Mouse (Mus musculus) left cerebral cortex, postnatal 25 days (tissue): ENCODE data around the gene Mum1. TPM values are rescaled to one million over a fixed set of nuclear protein-coding genes. Genes with fewer than 3 reads are reported as not detected.
A peak's percentile ranks its signal among the peaks of the same experiment; 100 is the strongest.
"Not testable (repeated sequence)": the region's sequence is repeated elsewhere in the genome, so short reads cannot be mapped to it uniquely, and the experiment has no call there.

ENCODE experiments used
- DNase-seq, 2 experiments: peaks; one replicate each; pipeline ENCODE4 v3.0.0; 2022; ENCODE audit warnings: low spot score in 2 of 2, mixed read lengths in 1 of 2
- intact Hi-C: fragments of 180-260 bp; cut with DNase I; formaldehyde crosslinking; loops from one replicate; pipeline ENCODE4 v1.15.1; 2025
- total RNA-seq, 2 experiments: library from RNA; stranded (reverse); gene quantifications; 2 replicates each; pipeline ENCODE4 v1.2.3; 2021

The Mum1 gene
- total RNA-seq, 2 experiments from 2014 or later: 40.9 to 41.2 TPM

DNA sequence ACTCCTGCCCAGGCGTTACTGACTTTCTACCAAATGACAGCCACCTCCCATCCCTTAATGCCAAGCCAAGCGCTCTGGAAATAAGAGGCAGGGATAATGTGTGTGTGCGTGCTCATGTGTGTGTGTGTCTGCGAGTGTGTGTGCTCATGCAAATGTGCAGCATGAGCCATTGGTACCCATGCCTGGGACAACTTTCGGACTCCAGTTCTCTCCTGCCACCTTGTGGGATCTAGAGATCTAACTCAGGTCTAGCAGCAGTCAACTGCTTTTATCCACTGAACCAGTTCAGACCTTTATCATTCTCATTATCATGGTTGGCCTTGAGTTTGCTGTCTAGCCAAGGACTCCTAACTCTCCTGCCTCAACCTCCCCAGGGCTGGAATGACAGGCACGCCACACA is 21.6 kb downstream of the Mum1 start:
- peak in 1 of 2 experiments; percentile 67 for DNase-seq
- intact Hi-C loops: no loop called here

DNA sequence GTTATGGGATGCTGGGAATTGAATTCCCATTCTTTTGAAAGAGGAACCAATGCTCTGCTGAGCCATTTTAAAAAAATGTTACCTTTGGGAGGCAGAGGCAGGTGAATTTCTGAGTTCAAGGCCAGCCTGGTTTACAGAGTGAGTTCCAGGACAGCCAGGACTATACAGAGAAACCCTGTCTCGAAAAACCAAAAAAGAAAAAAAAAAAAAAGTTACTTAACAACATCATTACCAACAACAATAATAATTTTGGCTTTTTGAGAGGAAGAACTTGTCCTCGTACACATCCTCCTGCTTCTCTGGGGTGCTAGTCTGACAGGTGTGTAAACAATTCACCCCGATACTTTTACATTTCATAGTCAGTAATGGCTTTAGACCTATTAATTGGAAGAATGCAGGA is 22.2 kb downstream of the Mum1 start:
- DNase-seq, intact Hi-C loops: not testable (repeated sequence)

DNA sequence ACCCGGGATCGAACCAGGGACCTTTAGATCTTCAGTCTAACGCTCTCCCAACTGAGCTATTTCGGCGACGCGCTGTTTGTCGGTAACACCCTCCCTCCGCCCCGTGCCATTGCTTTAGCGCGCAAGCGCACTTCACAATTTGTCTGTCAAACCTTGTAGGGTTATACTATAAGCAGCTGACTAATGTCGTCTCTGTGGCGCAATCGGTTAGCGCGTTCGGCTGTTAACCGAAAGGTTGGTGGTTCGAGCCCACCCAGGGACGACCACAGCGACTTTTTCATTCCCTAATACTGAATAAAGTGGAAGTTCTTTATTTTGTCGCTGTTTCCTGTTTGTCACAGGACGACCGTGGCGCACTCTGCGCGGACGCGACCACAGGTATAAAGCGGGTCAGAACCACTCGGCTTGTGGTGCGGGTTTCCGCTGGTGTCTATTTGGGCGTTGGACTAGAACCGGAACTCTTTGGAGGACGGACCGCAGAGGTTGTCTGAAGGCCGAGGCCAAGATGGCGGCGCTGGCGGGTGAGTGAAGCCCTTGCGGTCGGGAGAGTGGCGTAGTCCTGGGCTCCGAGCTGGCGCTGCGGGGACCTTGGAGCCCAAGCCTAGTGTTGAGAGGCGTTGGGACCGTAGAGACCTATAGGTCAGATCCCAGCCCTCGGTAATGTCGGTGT is 22.9 kb downstream of the Mum1 start, which contains the start of gene Ndufs7:
TSS of gene Ndufs7 (plus strand) at position 151 of the 670 bp plus-strand sequence.
- intact Hi-C loops: loop anchor here (1.0 kb wide), 1 partner anchor 11 kb away; no protein-coding TSS in a partner anchor
- peak; percentile 97 to 98 for DNase-seq

DNA sequence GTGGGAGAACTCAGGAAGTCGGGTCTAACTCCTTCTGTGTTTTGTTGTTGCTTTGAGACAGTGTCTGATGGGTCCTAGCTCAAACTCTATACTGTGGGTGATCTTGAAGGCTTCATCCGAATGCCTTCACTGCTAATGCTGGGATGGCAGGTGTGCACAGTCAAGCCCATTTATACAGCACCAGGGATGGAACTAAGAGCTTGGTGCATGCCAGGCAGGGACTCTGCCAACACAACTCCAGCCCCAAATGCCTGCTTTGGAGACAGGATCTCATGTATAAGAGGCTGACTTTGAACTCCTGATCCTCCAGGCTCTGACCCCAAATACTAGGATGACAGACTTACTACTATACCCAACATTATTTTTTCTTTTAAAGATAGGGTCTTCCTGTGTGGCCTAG is 23.8 kb downstream of the Mum1 start:
- intact Hi-C loops: no loop called here
- DNase-seq: no peak

DNA sequence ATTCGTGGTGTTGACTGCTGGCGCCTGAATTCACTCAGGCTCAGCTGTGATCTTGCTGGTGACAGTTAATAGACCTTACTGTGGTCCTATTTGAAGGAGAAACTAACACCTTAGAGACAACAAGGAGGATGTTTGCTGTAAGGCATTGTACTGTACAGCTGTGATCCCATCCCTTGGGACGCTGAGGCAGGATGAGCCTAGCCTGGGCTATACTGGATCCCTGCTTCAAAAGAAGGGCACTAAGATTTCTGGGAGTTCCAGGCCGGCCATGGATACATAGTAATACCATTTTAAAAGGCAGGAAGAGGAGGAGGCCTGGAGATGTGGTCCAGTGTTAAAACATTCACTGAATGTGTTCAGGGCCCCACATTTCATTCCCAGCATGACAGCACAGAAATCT is 24.3 kb downstream of the Mum1 start:
- intact Hi-C loops: no loop called here
- DNase-seq: no peak

DNA sequence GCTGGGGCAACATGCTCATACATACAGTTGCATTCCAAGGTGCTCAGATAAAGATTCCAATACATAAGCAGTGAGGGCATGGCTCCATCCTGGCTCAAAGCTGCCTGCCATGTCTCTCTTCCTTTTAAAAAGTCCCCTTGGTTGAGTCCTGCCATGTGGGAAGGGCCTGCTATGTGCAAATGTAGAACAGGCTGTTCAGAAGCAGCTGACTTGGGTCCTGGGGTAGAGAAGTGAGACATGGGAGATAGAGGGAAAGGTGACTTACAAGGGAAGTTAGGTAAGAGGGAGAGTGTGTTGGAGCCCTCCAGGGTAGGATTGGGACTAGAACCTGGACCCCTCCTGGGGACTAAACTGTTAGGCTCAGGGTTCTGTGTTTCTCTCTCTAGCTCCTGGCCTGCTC is 25.8 kb downstream of the Mum1 start:
- intact Hi-C loops: no loop called here
- no peak for DNase-seq

DNA sequence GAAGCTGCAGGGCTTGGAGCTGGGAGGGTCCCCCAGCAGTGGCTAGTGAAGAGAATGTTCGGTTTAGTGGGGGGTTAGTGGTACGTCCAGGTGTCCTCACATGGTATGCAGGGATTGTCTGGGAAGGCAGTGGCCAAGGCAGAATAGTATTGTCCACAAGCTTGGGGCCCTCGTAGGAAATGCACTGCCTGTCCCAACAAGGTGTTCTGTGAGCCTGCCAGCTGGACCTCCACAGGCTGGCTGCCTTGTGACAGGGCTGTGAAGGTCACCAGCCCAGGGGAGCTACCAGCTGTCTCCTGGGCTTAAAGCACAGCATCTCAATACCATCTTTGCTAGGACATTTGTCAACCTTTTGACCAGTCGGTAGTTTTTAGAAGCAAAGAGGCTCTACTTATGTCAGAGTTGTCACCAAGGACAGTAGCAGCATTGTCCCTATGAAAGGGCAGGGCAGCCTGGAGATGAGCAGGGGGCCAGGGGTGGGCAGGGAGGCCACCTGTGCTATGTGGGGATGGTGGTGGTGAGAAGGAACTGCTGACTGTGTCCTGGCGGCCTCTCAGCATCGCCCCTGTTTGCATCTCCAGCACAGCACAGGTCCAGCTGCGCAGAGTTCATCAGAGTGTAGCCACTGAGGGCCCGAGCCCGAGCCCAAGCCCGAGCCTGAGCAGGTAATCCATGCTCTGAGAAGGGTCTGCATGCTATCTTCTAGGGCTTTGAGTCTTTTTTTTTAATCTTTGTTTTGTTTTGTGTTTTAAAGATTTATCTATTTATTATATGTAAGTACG is 26.4 kb downstream of the Mum1 start:
- intact Hi-C loops: no loop called here
- DNase-seq: no peak

DNA sequence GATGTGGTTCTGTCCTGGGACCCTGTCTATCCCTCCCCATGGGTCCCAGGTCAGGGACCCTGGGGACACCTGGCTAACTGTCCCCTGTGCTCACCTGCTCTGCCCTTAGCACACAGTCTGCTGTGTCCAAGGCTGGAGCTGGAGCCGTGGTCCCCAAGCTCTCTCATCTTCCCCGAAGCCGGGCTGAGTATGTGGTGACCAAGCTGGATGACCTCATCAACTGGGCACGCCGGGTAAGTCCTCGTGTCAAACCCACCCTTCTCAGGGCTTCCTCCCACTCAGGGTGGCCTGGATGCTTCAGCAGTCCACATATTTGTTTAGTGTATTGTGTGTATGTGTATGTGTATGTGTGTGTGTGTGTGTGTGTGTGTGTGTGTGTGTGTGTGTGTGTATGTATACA is 27.3 kb downstream of the Mum1 start:
- no peak for DNase-seq
- intact Hi-C loops: no loop called here

DNA sequence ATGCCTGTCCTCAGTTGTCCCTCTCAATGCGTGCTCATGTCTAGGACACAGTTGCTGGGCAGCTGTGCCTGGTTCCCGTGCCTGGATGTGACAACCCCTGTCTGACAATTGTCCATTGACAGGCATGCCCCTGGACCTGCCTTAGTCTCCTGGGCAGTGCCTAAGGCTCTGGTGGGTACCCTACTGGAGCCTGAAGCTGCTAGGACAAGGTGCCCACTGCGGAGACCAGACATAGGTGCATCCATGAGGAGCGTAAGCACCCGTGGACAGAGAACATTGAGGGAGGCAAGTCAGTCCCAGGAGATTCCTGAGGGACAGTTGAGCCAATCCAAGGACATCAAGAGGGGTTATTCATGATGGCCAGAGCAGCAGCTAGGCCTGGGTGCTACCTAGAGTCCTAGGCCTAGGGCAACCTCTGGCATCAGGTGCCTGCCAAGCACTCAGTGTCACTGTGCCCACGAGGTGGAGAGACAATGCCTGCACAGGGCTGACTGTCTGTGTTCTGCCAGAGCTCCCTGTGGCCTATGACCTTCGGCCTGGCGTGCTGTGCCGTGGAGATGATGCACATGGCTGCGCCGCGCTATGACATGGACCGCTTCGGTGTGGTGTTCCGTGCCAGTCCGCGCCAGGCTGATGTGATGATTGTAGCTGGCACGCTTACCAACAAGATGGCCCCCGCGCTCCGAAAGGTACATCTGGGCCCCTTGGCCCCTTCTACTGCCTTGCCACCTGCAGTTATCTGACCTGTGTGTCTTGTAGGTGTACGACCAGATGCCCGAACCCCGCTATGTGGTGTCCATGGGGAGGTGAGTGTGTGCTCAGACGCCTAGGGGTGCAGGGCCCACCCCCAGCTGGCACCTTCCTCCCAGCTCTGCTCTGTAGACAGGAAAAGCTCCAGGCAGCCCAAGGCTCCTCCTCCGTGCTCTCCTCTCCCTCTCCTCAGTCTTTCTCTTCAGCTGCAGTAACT is 28.4 kb downstream of the Mum1 start:
- no peak for DNase-seq
- intact Hi-C loops: no loop called here

DNA sequence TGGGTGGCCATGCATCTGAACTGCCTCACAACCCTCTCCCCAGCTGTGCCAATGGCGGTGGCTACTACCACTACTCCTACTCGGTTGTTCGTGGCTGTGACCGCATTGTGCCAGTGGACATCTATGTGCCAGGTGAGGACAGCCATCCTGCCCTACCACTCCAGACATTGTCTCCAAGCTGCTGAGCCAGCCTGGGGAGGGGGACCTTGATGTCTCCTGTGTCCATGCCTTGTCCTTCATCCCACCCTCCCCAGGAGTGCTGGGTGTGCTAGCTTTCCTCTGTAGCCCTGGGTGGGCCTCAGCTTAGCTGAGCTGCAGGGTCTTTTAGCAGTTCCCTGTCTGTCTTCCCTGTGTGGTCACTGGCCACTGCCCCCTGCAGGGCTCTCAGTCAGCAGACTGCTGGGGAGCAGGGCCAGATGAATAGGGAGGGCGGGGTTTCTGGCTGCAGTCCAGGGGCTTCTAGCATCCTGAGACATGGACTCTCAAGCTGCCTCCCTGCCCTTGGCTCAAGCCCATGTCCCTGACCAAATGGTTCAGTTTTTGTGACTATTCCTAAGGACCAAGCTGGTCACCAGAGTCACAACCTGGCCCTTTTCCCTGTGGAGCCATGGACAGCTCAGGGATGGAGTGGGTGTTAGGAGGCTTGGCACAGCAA is 29.8 kb downstream of the Mum1 start:
- DNase-seq: no peak
- intact Hi-C loops: no loop called here

DNA sequence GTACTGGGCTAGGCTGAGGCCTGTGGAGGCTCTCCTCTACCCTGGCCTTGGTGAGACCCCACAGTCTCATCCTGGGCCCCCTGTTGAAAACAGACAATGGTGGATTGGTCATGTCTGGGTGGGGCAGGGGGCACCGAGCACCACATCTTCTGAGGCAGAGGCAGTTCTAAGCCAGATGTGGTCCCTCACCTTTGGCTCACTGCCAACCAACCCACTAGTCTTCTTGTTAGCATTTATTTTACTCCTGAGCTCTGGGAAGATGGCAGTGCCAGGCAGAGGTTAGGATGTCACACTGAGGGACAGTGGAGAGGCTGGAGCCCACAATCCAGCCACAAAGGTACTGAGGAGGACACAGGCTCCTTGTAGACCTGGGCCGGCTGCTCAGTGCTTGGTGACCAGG is 31.7 kb downstream of the Mum1 start:
- intact Hi-C loops: no loop called here

DNA sequence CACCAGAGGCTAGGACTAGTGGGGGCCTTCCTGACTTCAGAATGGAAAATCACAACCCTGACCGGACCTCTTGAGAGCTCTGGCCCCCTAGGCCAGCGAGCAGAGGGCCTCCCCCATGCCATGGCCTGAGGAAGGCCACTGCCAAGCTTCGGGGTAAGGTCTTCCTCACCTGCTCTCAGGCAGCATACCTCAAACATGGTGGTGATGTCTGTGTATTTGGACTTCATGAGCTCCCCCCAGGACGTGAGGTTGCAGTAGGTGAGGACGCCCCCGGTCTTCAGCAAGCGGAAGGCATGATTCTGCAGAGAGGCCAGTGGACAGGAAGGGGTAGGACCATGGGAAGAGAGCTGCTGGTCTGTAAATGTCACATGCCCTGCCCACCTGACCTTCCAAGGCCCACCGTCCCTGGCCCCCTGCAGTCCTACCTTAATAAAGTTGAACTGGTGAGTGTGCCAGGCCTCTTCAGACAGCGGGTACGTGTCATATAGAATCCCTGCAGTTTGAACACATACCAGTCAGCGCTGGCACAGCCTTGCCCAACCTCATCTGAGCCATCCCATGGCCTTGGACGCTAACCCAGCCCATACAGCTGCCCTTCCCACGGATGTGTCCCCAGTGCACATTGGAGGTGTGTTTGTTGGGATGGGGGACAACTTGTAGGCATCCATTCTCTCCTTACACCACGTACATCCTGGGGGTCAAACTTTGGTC is 32.7 kb downstream of the Mum1 start:
- DNase-seq: no peak
- intact Hi-C loops: no loop called here

More for the DNA sequence above, 31.7 kb downstream of the Mum1 start:
- no peak for DNase-seq

DNA sequence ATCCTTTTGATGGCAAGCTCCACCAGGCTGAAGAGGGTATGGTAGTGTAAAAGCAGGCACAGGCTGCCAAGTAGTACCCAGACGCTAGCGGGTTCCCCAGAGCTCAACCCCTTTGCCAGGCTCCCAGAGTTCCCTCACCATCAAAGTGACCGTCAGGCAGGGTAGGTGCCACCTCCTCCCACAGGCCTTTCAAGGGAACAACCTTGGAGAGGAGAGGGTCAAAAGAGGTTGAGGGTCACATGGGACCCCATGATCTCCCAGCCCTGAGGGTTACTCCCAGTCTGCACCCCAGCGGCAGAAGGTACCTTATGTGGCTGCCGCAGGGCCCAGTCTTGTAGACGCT is 33.2 kb downstream of the Mum1 start:
- intact Hi-C loops: no loop called here
- no peak for DNase-seq

DNA sequence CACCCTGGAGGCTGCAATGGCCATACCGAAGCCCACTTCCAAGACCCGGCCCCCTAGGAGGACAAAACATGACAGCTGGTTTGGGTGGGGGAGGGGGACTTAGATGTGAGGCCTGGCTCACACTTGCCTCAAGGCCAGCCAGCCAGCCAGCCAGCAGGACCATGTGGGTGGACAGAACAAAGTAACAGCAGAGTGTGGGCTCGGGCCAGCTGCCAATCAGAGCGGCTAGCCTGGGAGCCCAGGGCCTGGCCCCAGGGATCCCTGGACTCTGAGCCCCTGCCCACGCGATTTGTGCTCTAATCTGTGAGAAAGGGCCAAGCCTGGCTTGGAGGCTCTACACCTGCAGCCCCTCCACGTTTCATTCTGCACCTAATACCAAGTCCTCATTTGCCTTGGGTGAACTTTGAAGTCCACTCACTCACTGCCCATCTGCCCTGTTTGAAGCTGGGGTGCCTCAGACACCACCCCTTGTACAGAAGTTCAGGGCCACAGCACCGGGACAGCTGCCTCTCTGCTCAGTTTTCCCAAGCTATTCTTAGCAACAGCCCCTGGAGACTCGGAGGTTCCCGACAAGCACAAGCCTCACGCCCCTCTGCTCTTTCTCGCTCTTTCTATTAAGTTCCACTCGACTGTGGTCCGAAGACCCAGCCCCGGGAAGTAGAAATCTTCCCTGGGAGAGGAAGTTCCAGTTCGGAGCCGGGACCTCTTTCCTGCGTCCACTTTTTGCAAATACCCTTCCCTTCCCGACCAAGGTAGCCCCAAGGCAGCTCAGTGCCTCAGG is 33.8 kb downstream of the Mum1 start:
- peak; percentile 54 to 74 for DNase-seq
- intact Hi-C loops: loop anchor here (1.0 kb wide), 1 partner anchor 11 kb away; the partner anchor contains the start of gene Ndufs7

DNA sequence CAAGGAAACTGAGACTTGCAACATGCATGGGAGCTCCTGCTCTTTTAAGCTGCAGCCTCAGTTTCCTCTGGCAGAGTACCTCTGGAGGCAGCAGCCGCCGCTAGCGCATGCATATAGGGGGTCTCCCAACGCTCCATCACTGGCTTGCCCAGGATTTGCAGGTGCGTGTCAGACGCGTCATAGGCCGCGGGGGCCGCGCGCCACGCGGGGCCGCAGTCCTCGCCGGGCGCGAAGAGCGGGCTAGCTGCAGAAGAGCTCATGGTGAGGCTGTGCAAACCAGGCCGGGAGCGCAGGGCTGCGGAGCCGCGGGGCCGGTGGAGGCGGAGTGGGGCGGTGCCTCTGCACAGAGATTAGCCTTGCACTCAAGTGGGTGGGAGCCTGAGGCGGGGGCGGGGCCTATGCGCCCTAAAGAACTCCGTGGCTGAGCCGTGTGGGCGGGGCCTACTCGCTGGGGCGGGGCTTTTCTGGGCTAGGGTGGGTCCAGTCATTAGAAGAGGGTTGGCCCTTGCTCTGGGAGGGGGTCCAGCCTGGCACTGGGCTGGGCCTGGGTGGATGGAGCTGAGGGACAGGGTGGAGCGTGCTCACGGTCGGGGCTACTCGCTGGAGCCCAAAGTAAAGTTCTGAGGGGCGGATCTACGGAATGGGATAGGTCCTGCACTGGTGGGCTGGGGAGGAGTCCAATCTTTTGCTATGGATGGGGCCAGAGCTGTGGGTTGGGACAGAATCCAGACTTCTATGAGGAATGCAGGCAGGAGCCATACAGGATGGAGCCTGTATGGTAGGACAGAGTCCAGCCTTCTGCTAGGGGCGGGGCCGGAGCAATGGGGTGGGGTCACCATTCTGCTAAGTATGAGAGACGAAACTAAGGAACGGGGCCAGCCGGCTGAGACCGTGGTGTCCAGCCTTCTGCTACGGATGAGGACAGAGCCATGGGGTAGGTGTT is 34.7 kb downstream of the Mum1 start, which contains the start of the genes Gamt and Dazap1:
TSS of gene Gamt (minus strand) at position 371 of the 943 bp plus-strand sequence.
TSS of gene Dazap1 (plus strand) at position 845 of the 943 bp plus-strand sequence.
- DNase-seq: peak; percentile 89 to 91
- intact Hi-C loops: loop anchor here (1.0 kb wide), 1 partner anchor 12 kb away; the partner anchor contains the start of gene Ndufs7

DNA sequence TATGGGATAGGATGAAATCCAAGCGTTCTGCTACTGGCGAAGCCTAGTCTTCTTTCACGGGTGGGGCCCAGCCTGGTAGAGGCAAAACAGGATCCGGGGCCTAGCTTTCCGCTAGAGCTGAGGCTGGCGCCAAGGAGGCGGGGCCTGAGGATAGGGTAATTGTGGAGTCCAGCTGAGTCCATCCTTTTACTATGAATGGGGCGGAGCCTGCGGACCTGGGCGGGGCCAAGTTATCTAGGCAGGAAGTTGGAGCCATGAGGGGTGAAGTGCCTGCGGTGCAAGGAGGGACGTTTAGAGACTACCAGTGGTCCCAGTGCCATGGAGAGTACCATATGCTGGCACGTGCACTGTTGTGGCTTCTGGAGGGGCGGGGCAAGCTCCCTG is 35.3 kb downstream of the Mum1 start:
- DNase-seq: peak; percentile 86 to 93
- intact Hi-C loops: no loop called here

DNA sequence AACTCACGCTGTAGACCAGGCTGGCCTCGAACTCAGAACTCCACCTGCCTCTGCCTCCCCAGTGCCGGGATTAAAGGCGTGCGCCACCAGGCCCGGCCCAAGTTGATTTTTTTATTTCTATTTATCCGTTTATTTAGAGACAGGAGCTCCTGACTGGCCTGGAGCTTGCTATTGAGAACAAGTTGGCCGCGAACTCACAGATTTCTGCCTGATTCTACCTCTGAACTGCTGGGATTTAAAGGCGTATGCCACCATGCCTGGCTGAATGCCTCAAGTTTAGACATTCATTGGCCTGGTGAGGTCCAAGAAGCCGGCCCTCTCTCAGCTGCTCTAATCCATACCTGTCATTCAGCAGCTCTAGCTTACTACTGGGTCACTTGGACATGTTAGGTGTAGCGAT is 35.9 kb downstream of the Mum1 start:
- intact Hi-C loops: no loop called here
- DNase-seq: no peak
